Mouse (Mus musculus) ES-E14 (cell line): ENCODE data around the gene Ap3d1.

Source experiments
- HCFC1 ChIP-seq: IDR thresholded peaks from 2 replicates; pipeline ENCODE4 v1.6.1; 2012; ENCODE audit warnings: low read length, inconsistent platforms, borderline replicate concordance; ENCODE audit not compliant: insufficient read depth
- MAFK ChIP-seq: IDR thresholded peaks from 2 replicates; pipeline ENCODE4 v1.6.1; 2014; ENCODE audit warnings: mild to moderate bottlenecking, low read depth, low read length, inconsistent platforms; ENCODE audit not compliant: insufficient read depth
- ZC3H11A ChIP-seq: IDR thresholded peaks from 2 replicates; pipeline ENCODE4 v1.6.1; 2012; ENCODE audit warnings: low read depth, mild to moderate bottlenecking, inconsistent platforms, low read length, borderline replicate concordance
- ZNF384 ChIP-seq: IDR thresholded peaks from 2 replicates; pipeline ENCODE4 v1.6.1; 2012; ENCODE audit warnings: low read depth, low read length, inconsistent platforms

- TF ChIP-seq MAFK (no peak), ZC3H11A (no peak), HCFC1 (no peak), ZNF384 (no peak)
Observed at GRCm38 (mm10) chr10:80692249-80693165, 49.6 kb downstream of the Ap3d1 start.
